Mouse (Mus musculus) embryonic facial prominence, embryonic 11.5 days (tissue): ENCODE results near the gene Lsm10. TPM values are rescaled to one million over a fixed set of nuclear protein-coding genes. Genes with fewer than 3 reads are reported as not detected.

Experiments used
- ATAC-seq: fragments of 200-750 bp; cut with Nextera tagmentation; replicated peaks from 2 replicates; pipeline ENCODE4 v1.8.0; 2017; ENCODE audit warnings: low read depth; ENCODE audit not compliant: insufficient number of reproducible peaks, low FRiP score, low TSS enrichment
- DNase-seq: peaks from one replicate; pipeline ENCODE4 v3.0.0-alpha.2; 2015; ENCODE audit warnings: low spot score
- H3K27ac ChIP-seq: fragments of 300-500 bp; sonication (generic); replicated peaks from 2 replicates; pipeline ENCODE4 v1.5.1; 2014; ENCODE audit warnings: mild to moderate bottlenecking, low read depth, low read length, control low read depth
- H3K27me3 ChIP-seq: fragments of 300-500 bp; sonication (generic); 2 replicates; pipeline ENCODE4 v1.6.1; 2014; ENCODE audit warnings: mild to moderate bottlenecking, low read length, moderate library complexity, mixed read lengths; ENCODE audit not compliant: control insufficient read depth, insufficient read depth
- H3K36me3 ChIP-seq: fragments of 300-500 bp; sonication (generic); replicated peaks from 2 replicates; pipeline ENCODE4 v1.6.1; 2014; ENCODE audit warnings: low read depth, mild to moderate bottlenecking, low read length, moderate library complexity, mixed read lengths; ENCODE audit not compliant: control insufficient read depth, insufficient read depth
- H3K4me1 ChIP-seq: fragments of 300-500 bp; sonication (generic); 2 replicates; pipeline ENCODE4 v1.6.1; 2014; ENCODE audit warnings: low read length, mixed read lengths; ENCODE audit not compliant: control insufficient read depth, insufficient read depth
- H3K4me2 ChIP-seq: fragments of 300-500 bp; sonication (generic); 2 replicates; pipeline ENCODE4 v1.6.1; 2014; ENCODE audit warnings: low read depth, mild to moderate bottlenecking, control low read depth, low read length, moderate library complexity
- H3K4me3 ChIP-seq: fragments of 300-500 bp; sonication (generic); 2 replicates; pipeline ENCODE4 v1.5.1; 2014; ENCODE audit warnings: low read depth, low read length, control low read depth
- H3K9ac ChIP-seq: fragments of 300-500 bp; sonication (generic); replicated peaks from 2 replicates; pipeline ENCODE4 v1.6.1; 2014; ENCODE audit warnings: mild to moderate bottlenecking, control low read depth, low read length
- H3K9me3 ChIP-seq: fragments of 300-500 bp; sonication (generic); replicated peaks from 2 replicates; pipeline ENCODE4 v1.6.1; 2016; ENCODE audit warnings: mild to moderate bottlenecking, low read length, inconsistent platforms, mixed read lengths; ENCODE audit not compliant: control insufficient read depth
- WGBS: fragments of 180-500 bp; shearing (Covaris S2); extraction: QIAGEN DNeasy Blood & Tissue Kit; methylation state at CpG from one replicate; pipeline ENCODE4 v1.1.7; 2014; 5-methylcytosine and 5-hydroxymethylcytosine counted together
- polyA plus RNA-seq: library from polyadenylated mRNA; unstranded; fragments of >200 nt; fragmentation: Nextera tagmentation; extraction: Ambion mirVana; gene quantifications from 2 replicates; pipeline ENCODE4 v1.2.1, GENCODE M21; 2014

Gene Lsm10
- polyA plus RNA-seq, 1 experiment from 2014 or later: 46.1 TPM

DNA sequence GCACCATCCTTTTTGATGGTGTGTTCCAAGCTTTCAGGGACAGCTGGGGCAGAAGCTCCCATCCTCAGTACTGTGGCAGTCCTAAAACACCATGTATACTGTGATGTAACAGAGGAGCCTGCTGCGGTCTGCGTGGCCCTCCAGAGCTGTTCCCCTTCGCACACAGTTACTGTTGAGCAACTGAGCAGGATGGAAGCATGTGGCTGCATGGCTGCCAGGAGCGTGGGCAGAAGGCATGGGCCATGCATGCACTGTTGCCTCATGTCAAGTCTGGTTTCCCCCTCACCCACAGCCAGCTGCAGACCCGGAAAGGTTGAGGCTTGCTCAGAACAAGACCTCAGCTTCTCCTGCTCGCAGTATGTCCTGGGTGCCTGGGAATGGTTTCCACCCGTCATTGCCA lies 31.2 kb upstream of the Lsm10 start:
- Histone ChIP-seq H3K9me3 (no peaks in the 10 kb centered on the region), H3K36me3 (no peaks in the 10 kb centered on the region), H3K27me3 (no peaks in the 10 kb centered on the region), H3K4me2 (no peak overlapping the region), H3K27ac (no peak overlapping the region), H3K4me1 (no peaks in the 10 kb centered on the region), H3K9ac (no peak overlapping the region), H3K4me3 (no peak overlapping the region)
- no peak for DNase-seq
- 87% methylated on average over 7 of the region's 7 CpGs for WGBS
- ATAC-seq: no peak

- WGBS: 76% methylated on average over 15 of the region's 15 CpGs
- no peak overlapping the region for H3K9ac ChIP-seq
- no peak for ATAC-seq
- no peaks in the 10 kb centered on the region for H3K9me3 ChIP-seq
- H3K4me2 ChIP-seq: no peak overlapping the region
- no peaks in the 10 kb centered on the region for H3K36me3 ChIP-seq
- no peaks in the 10 kb centered on the region for H3K4me1 ChIP-seq
- DNase-seq: no peak
- H3K27ac ChIP-seq: no peak overlapping the region
- no peak overlapping the region for H3K4me3 ChIP-seq
- H3K27me3 ChIP-seq: no peaks in the 10 kb centered on the region
Observed at GRCm38 (mm10) chr4:126067401-126068077, 28.9 kb upstream of the Lsm10 start.

- ATAC-seq: no peak
- Histone ChIP-seq H3K36me3 (no peaks in the 10 kb centered on the region), H3K4me2 (no peak overlapping the region), H3K9me3 (no peaks in the 10 kb centered on the region), H3K4me1 (no peaks in the 10 kb centered on the region), H3K9ac (no peak overlapping the region), H3K4me3 (no peak overlapping the region), H3K27ac (no peak overlapping the region), H3K27me3 (no peaks in the 10 kb centered on the region)
- 87% methylated on average over 6 of the region's 6 CpGs for WGBS
- no peak for DNase-seq
Observed at GRCm38 (mm10) chr4:126068842-126069241, 27.6 kb upstream of the Lsm10 start.

GRCm38 (mm10) chr4:126077833-126078232 lies 18.6 kb upstream of the Lsm10 start:
- 80% methylated on average over 6 of the region's 6 CpGs for WGBS
- Histone ChIP-seq H3K36me3 (no peaks in the 10 kb centered on the region), H3K9me3 (no peaks in the 10 kb centered on the region), H3K27ac (no peak overlapping the region), H3K27me3 (no peaks in the 10 kb centered on the region), H3K9ac (no peak overlapping the region), H3K4me1 (no peaks in the 10 kb centered on the region), H3K4me2 (no peak overlapping the region), H3K4me3 (no peak overlapping the region)
- no peak for DNase-seq
- ATAC-seq: no peak

DNA sequence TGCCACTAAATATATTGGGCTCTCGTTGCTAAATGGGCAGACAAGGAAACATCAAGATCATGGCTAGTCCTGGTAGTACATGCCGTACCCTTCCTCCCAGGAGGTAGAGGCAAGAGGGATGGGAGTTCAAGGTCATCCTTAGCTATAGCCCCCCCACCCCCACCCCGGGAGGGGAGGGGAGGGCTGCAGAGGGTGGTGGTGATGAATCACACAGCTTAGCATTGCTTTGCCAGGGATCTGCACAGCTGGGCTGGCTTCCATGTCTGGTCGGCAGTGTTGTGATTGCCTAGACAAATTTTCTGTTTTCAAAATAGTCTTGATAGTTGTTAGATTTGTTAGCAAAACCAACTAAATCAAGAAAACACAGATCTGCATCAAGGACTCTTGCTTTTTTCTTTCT lies 17.2 kb upstream of the Lsm10 start:
- DNase-seq (no peak), ATAC-seq (no peak)
- H3K9me3 ChIP-seq: no peaks in the 10 kb centered on the region
- no peaks in the 10 kb centered on the region for H3K27me3 ChIP-seq
- 79% methylated on average over 4 of the region's 4 CpGs for WGBS
- no peak overlapping the region; the same call in 1 of the 2 replicates for H3K9ac ChIP-seq
- H3K27ac ChIP-seq: no peak overlapping the region
- H3K4me2 ChIP-seq: no peak overlapping the region
- H3K36me3 ChIP-seq: no peaks in the 10 kb centered on the region
- H3K4me3 ChIP-seq: no peak overlapping the region
- H3K4me1 ChIP-seq: no peaks in the 10 kb centered on the region

GRCm38 (mm10) chr4:126081601-126082000 lies 14.8 kb upstream of the Lsm10 start:
- DNase-seq: no peak
- WGBS: 88% methylated on average over 1 of the region's 1 CpGs
- Histone ChIP-seq H3K4me2 (no peak overlapping the region), H3K27me3 (no peaks in the 10 kb centered on the region), H3K4me3 (no peak overlapping the region), H3K36me3 (no peaks in the 10 kb centered on the region), H3K27ac (no peak overlapping the region), H3K9ac (no peak overlapping the region), H3K4me1 (no peaks in the 10 kb centered on the region), H3K9me3 (no peaks in the 10 kb centered on the region)
- ATAC-seq: no peak

- WGBS: 91% methylated on average over 9 of the region's 9 CpGs
Observed at GRCm38 (mm10) chr4:126083021-126083420, 13.4 kb upstream of the Lsm10 start.

GRCm38 (mm10) chr4:126084382-126084781 lies 12.0 kb upstream of the Lsm10 start:
- H3K9me3 ChIP-seq: no peaks in the 10 kb centered on the region
- DNase-seq (no peak), ATAC-seq (no peak)
- H3K4me2 ChIP-seq: no peak overlapping the region
- no peaks in the 10 kb centered on the region for H3K36me3 ChIP-seq
- 56% methylated on average over 8 of the region's 8 CpGs for WGBS
- no peak overlapping the region for H3K4me3 ChIP-seq
- H3K27ac ChIP-seq: no peak overlapping the region
- H3K4me1 ChIP-seq: no peaks in the 10 kb centered on the region
- H3K27me3 ChIP-seq: no peaks in the 10 kb centered on the region
- no peak overlapping the region for H3K9ac ChIP-seq

More at GRCm38 (mm10) chr4:126083021-126083420, 13.4 kb upstream of the Lsm10 start:
- H3K4me1 ChIP-seq: no peaks in the 10 kb centered on the region
- no peak overlapping the region for H3K4me2 ChIP-seq
- DNase-seq: no peak
- H3K9me3 ChIP-seq: no peaks in the 10 kb centered on the region
- H3K27me3 ChIP-seq: no peaks in the 10 kb centered on the region
- no peaks in the 10 kb centered on the region for H3K36me3 ChIP-seq
- H3K4me3 ChIP-seq: no peak overlapping the region
- H3K27ac ChIP-seq: no peak overlapping the region
- ATAC-seq: no peak
- H3K9ac ChIP-seq: no peak overlapping the region
